7 mouse cellular contexts compared by ENCODE assay signal in genomic region chr9:40583554-40583953, GRCm38 (mm10). TPM values are rescaled to one million over a fixed set of nuclear protein-coding genes. Genes with fewer than 3 reads are reported as not detected.
DNase-seq lines count a peak whose midpoint lies in the region; ATAC-seq lines count a peak whose summit lies in the region.

No protein-coding gene starts in this region.

- ATAC-seq in frontal cortex, adult (ENCODE audit: low TSS enrichment): peak; percentile 96
- ATAC-seq in monocyte, adult 5-6 weeks (replicated peaks; ENCODE audit: insufficient number of reproducible peaks, low FRiP score, low TSS enrichment, poor library complexity, severe bottlenecking): peak; percentile 54

- peak; percentile 55 for DNase-seq in WW6 (ENCODE audit: low read depth, low spot score)
- peak; percentile 89 for DNase-seq in cerebellum, adult 11-12 months
- peak; percentile 65 for DNase-seq in induced T-regulatory cell, adult 2 months (ENCODE audit: low read depth)
- peak; percentile 67 to 90 for DNase-seq in left cerebral cortex, adult 8-10 months (ENCODE audit: low spot score in 2 of 2)
- DNase-seq in spleen, postnatal 36 days (ENCODE audit: low spot score in 2 of 2): peak; percentile 35 to 47

RNA-seq across cellular contexts. Expression of gene Gramd1b, which starts 52.4 kb away (rescaled TPM):
- total RNA-seq in left cerebral cortex, adult 8-10 months (2022): 100 to 1,000 TPM; 125 to 138 (median 137) TPM
- 11.8 to 46.1 TPM (median 38.8 TPM) in 3 replicates for total RNA-seq in monocyte, adult 5-6 weeks (2017)

Comparison
In these comparisons a context has a peak if more than half of its experiments do, and no peak if none do; other contexts are left out.
1. Peak in every context shown above with its lines: DNase-seq and ATAC-seq.